Mouse (Mus musculus) forebrain, postnatal 0 days (tissue): Measurements from ENCODE around the gene Gm10972. TPM values are rescaled to one million over a fixed set of nuclear protein-coding genes. Genes with fewer than 3 reads are reported as not detected.
"Not testable (repeated sequence)": the region's sequence is repeated elsewhere in the genome, so short reads cannot be mapped to it uniquely, and the experiment has no call there.

Experiments used
- ATAC-seq: fragments of 200-750 bp; cut with Nextera tagmentation; 2 replicates; pipeline ENCODE4 v1.8.0; 2017; ENCODE audit warnings: mild to moderate bottlenecking, moderate library complexity
- DNase-seq: peaks from one replicate; pipeline ENCODE4 v3.0.0-alpha.2; 2015
- H3K27ac ChIP-seq: fragments of 300-500 bp; sonication (generic); 2 replicates; pipeline ENCODE4 v1.5.1; 2014; ENCODE audit warnings: low read depth, mild to moderate bottlenecking, antibody characterized with exemption, low read length, moderate library complexity, mixed read lengths
- H3K27me3 ChIP-seq: fragments of 300-500 bp; sonication (generic); 2 replicates; pipeline ENCODE4 v1.6.1; 2014; ENCODE audit warnings: mild to moderate bottlenecking, low read length, mixed read lengths; ENCODE audit not compliant: insufficient read depth
- H3K36me3 ChIP-seq: fragments of 300-500 bp; sonication (generic); 2 replicates; pipeline ENCODE4 v1.6.1; 2014; ENCODE audit warnings: mild to moderate bottlenecking, moderate library complexity; ENCODE audit not compliant: insufficient read depth
- H3K4me1 ChIP-seq: fragments of 300-500 bp; sonication (generic); 2 replicates; pipeline ENCODE4 v1.6.1; 2014; ENCODE audit warnings: antibody characterized with exemption; ENCODE audit not compliant: insufficient read depth
- H3K4me2 ChIP-seq: fragments of 300-500 bp; sonication (generic); 2 replicates; pipeline ENCODE4 v1.6.1; 2014; ENCODE audit warnings: low read depth, mild to moderate bottlenecking, moderate library complexity
- H3K4me3 ChIP-seq: fragments of 300-500 bp; sonication (generic); 2 replicates; pipeline ENCODE4 v1.5.1; 2014; ENCODE audit warnings: low read depth, low read length, mixed read lengths
- H3K9ac ChIP-seq: fragments of 300-500 bp; sonication (generic); 2 replicates; pipeline ENCODE4 v1.6.1; 2014; ENCODE audit warnings: mild to moderate bottlenecking
- H3K9me3 ChIP-seq: fragments of 300-500 bp; sonication (generic); 2 replicates; pipeline ENCODE4 v1.6.1; 2016; ENCODE audit warnings: low read length
- CTCF ChIP-seq: sonication (generic); IDR thresholded peaks from 2 replicates; pipeline ENCODE4 v1.5.1; 2016; ENCODE audit warnings: antibody characterized with exemption, control low read depth, low read depth
- WGBS: fragments of 180-500 bp; shearing (Covaris S2); extraction: QIAGEN DNeasy Blood & Tissue Kit; methylation state at CpG from one replicate; pipeline ENCODE4 v1.1.7; 2014; 5-methylcytosine and 5-hydroxymethylcytosine counted together
- polyA plus RNA-seq: library from polyadenylated mRNA; unstranded; fragments of >200 nt; fragmentation: Nextera tagmentation; extraction: Ambion mirVana; gene quantifications from 2 replicates; pipeline ENCODE4 v1.2.1, GENCODE M21; 2015
- total RNA-seq: library from RNA; depleted of rRNA; stranded (reverse); fragments of >200 nt; gene quantifications from 2 replicates; pipeline ENCODE4 v1.2.3, GENCODE M21; 2014

The Gm10972 gene
- total and polyA plus RNA-seq, 2 experiments from 2014 or later, result not detected

GRCm38 (mm10) chr3:94628712-94629111, 14.2 kb upstream of the Gm10972 start:
- Histone ChIP-seq H3K36me3 (no peaks in the 10 kb centered on the region), H3K4me3 (no peak overlapping the region), H3K4me1 (no peaks in the 10 kb centered on the region), H3K27ac (no peak overlapping the region), H3K27me3 (no peaks in the 10 kb centered on the region), H3K9ac (no peak overlapping the region), H3K4me2 (no peak overlapping the region), H3K9me3 (no peaks in the 10 kb centered on the region)
- TF ChIP-seq CTCF, result no peak
- no peak for DNase-seq
- no peak for ATAC-seq
- WGBS, result 92% methylated on average over 5 of the region's 5 CpGs

DNA sequence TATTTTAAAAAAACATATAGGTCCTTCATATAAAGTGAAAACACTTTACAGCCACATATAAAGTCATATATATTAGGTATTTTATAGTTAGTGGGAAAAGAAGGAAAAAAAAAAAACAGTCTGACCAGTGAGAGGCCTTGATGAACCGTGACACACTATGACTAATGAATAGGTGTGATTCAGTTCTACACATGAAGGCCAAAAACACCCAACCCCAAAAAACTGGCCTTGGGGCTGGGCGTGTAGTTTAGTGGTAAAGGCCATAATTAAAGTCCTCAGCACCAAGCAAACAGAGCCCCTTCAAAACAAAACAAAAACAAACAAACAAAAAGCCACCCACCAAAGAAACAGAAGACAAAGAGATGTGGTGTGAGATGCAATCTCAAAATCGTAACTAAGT, 13.0 kb upstream of the Gm10972 start:
- ATAC-seq (no peak), DNase-seq (no peak)
- no peaks in the 10 kb centered on the region for H3K27me3 ChIP-seq
- no peaks in the 10 kb centered on the region for H3K9me3 ChIP-seq
- no peak for TF ChIP-seq CTCF
- H3K4me2 ChIP-seq, result no peak overlapping the region
- H3K27ac ChIP-seq, result no peak overlapping the region
- no peak overlapping the region for H3K4me3 ChIP-seq
- H3K4me1 ChIP-seq, result no peaks in the 10 kb centered on the region
- H3K9ac ChIP-seq, result no peak overlapping the region
- WGBS, result 80% methylated on average over 3 of the region's 3 CpGs
- no peaks in the 10 kb centered on the region for H3K36me3 ChIP-seq

DNA sequence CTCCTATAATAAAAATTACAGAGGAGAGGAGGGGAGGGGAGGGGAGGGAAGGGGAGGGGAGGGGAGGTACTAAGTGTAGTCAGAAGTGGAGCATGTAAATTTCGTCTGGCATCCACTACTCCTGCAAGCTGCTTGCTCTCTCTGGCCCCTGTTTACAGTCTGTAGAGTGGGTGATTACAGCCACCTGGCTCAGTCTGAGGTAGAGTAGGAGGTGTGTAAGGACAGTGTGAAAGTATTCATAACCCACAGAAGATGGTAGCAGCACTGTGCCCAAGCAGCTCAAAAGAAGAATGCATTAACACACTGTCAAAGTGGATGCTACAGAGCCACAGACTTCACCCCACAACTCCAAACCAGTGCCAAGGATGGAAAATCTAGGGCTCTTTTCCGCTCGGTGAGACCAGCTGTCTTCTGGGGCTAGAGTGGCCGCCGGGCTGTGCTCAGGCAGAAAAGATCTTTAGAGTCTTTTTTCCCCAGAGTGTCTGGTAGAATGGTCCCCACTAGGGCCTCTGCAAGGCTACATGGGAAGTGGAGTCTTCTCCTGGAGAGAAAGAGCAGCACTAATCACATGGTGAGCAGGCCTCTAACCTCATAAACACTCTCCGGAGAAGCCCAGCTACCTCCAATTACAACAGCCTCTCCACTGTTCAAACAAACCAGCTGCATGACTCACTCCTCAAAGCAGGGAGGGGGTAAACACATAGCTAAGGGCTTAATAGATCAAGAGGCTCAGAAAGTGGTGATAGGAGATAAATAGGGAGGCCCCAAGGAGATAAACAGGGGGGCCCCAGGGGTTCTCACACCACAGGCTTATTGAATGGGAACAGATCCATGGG, 6.1 kb downstream of the Gm10972 start:
- ATAC-seq (peak; percentile 51), DNase-seq (no peak)
- H3K27me3 ChIP-seq, result no peaks in the 10 kb centered on the region
- no peaks in the 10 kb centered on the region for H3K4me1 ChIP-seq
- H3K27ac ChIP-seq, result no peak overlapping the region
- H3K4me3 ChIP-seq, result no peak overlapping the region
- no peaks in the 10 kb centered on the region for H3K9me3 ChIP-seq
- no peak overlapping the region for H3K4me2 ChIP-seq
- 25% methylated on average over 6 of the region's 6 CpGs for WGBS
- no peak for TF ChIP-seq CTCF
- H3K9ac ChIP-seq, result no peak overlapping the region
- H3K36me3 ChIP-seq, result no peaks in the 10 kb centered on the region

DNA sequence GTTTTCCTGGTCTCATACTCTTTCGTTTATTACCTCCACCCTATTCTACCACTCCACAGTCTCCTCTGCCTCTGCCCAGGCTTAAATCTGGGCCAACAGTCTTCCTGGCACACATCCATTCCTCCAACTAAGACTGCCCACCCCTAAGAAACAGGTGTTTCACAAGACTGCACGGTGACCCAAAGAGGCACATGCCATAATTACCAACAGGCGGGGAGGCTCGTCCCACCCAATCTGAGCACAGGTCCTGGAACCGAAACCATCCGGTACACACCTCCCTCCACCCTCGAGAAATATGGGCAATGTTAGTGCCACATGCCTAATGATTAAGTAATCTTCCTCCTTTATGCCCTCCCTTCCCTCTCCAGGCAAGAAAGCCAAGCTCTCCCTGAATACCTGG, 7.5 kb downstream of the Gm10972 start:
- ATAC-seq, result no peak
- H3K9ac ChIP-seq, result no peak overlapping the region
- 79% methylated on average over 7 of the region's 7 CpGs for WGBS

GRCm38 (mm10) chr3:94653967-94654366, 11.1 kb downstream of the Gm10972 start:
- H3K27ac ChIP-seq, H3K9me3 ChIP-seq, H3K4me3 ChIP-seq, ATAC-seq, H3K4me1 ChIP-seq, H3K27me3 ChIP-seq, DNase-seq, H3K4me2 ChIP-seq, H3K36me3 ChIP-seq, H3K9ac ChIP-seq: not testable (repeated sequence)
- WGBS, result 54% methylated on average over 1 of the region's 1 CpGs

More for the DNA sequence above, 7.5 kb downstream of the Gm10972 start:
- no peaks in the 10 kb centered on the region for H3K9me3 ChIP-seq
- no peak for DNase-seq
- no peak overlapping the region for H3K27ac ChIP-seq
- H3K4me3 ChIP-seq, result no peak overlapping the region
- no peak for TF ChIP-seq CTCF
- no peaks in the 10 kb centered on the region for H3K27me3 ChIP-seq
- no peaks in the 10 kb centered on the region for H3K36me3 ChIP-seq
- H3K4me1 ChIP-seq, result no peaks in the 10 kb centered on the region
- H3K4me2 ChIP-seq, result no peak overlapping the region

- H3K36me3 ChIP-seq, H3K4me1 ChIP-seq, H3K27ac ChIP-seq, H3K9ac ChIP-seq, H3K27me3 ChIP-seq, H3K9me3 ChIP-seq: not testable (repeated sequence)
- peak overlapping the region; percentile 50 for H3K4me2 ChIP-seq
- DNase-seq (peak; percentile 3), ATAC-seq (peak; percentile 51)
- 4% methylated on average over 24 of the region's 47 CpGs for WGBS
- H3K4me3 ChIP-seq, result peak overlapping the region; percentile 30
Observed at GRCm38 (mm10) chr3:94657852-94658739, 15.2 kb downstream of the Gm10972 start.

DNA sequence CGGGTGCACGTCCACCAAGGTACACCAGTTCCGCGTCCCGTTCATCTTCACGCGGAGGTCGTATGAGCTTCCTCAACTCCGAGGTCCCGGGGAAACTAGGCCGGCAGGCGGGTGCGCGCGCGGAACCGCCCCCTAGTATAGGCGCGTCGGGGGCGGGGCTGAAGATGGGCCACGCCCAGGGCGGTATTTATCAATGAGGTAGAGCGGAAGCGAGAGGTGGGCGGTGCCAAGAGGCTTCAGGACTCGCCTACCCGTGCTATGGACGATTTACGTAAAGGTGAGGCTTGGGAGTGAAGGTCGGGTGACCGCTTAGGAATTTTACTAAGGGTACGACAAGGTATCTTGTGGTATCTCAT, 15.8 kb downstream of the Gm10972 start, which contains the start of gene Tuft1:
Gene Tuft1, minus strand, starts transcription at position 133 of the 356 bp plus-strand sequence.
- DNase-seq, H3K36me3 ChIP-seq, H3K9me3 ChIP-seq, H3K27me3 ChIP-seq, H3K27ac ChIP-seq, H3K9ac ChIP-seq, H3K4me1 ChIP-seq: not testable (repeated sequence)
- H3K4me3 ChIP-seq, result peak within 1 kb of the TSS; percentile 30
- WGBS, result 0% methylated on average over 15 of the region's 33 CpGs
- ATAC-seq, result peak; percentile 95
- peak within 1 kb of the TSS; percentile 50 for H3K4me2 ChIP-seq
